Mouse (Mus musculus): Measurements from ENCODE around the gene C2cd3. TPM values are rescaled to one million over a fixed set of nuclear protein-coding genes. Genes with fewer than 3 reads are reported as not detected.

C2cd3 gene
- polyA plus RNA-seq, 1 experiment from 2014 or later: 28.9 TPM

DNA sequence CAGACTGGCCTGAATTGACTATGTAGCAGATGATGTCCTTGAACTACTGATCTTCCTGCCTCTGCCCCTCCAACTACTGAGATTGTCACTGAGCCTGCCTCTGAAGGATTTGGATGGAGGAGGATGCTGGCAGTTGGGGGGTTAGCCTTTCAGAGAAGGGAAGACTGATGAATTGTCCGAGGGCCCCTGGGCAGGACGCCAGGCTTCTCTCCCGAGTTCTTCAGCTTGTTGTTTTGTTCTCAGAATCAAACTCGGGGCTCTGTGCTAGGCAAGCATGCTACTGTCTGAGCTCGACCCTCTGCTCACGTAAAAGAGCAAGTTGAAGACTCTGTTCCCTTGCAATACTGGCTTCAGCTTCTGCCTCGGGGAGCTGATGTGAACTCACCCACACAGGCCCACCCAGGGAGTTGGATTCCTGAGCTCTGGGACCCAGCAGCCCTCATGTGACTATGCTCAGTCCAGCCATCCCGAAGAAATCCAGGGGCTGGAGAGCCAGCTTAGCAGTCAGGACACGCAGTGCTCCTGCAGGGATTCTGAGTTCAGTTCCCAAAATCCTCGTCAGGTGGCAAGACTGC is 116.5 kb downstream of the C2cd3 start:
- H3K9ac ChIP-seq (replicated peaks; ENCODE audit: low read depth, low read length): no peak overlapping the region
- ATAC-seq: peak; percentile 51; the same call in 1 of the 2 replicates
- H3K27ac ChIP-seq (ENCODE audit: low read length): no peak overlapping the region

DNA sequence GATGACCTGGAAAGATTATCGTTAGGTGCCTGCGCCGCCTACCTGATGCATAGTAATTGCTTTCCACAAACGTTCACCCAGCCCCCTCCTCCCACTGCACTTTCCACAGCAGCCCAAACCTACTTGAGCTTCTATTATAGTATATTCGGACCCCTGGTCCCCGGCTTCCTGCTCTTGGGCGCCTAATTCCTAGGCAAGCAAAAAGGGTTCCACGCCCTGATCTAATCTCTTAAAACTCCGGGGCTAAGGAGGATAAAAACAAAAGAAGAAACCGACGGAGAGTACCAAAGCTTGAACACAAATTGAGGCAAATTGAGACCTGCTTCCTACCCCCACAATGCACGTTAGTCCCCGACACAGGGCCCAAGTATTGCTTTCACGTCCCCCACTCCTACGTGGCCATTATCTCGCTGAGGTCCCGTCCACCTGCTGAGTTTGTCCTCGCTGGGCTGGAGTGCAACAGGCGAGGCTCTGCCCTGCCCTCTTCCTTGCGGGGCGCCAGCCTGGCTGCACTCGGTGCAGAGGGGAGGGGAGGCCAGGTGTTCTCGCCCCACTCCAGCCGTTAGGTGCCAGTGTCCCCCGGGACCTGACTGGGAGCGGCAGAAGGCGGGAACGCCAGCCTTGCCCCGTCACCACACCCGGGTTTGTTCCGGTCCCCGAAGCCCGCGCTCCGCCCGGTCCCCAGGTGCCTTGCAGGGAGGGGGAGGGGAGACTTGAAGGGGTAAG is 120.5 kb downstream of the C2cd3 start:
- Histone ChIP-seq H3K4me2 (ENCODE audit: low read length) (peak overlapping the region; percentile 52), H3K9ac (replicated peaks; ENCODE audit: low read depth, low read length) (peak overlapping the region; percentile 33; the same call in 1 of the 2 replicates), H3K4me3 (replicated peaks; ENCODE audit: low read length) (peak overlapping the region; percentile 33), H3K27ac (ENCODE audit: low read length) (no peak overlapping the region), H3K36me3 (ENCODE audit: control insufficient read depth, insufficient read depth) (no peaks in the 10 kb centered on the region), H3K9me3 (ENCODE audit: control insufficient read depth, low read length) (no peaks in the 10 kb centered on the region), H3K27me3 (replicated peaks; ENCODE audit: control insufficient read depth, insufficient read depth, low read length) (no peaks in the 10 kb centered on the region), H3K4me1 (replicated peaks; ENCODE audit: control insufficient read depth, insufficient read depth, low read length) (peaks cover 19% of the 10 kb centered on the region)
- WGBS: 4% methylated on average over 36 of the region's 36 CpGs
- ATAC-seq: 0 out of 2 replicates have a peak, but pooled peaks have one; percentile 2

More for the DNA sequence above, 116.5 kb downstream of the C2cd3 start:
- Histone ChIP-seq H3K36me3 (ENCODE audit: control insufficient read depth, insufficient read depth) (no peaks in the 10 kb centered on the region), H3K27me3 (replicated peaks; ENCODE audit: control insufficient read depth, insufficient read depth, low read length) (no peaks in the 10 kb centered on the region), H3K4me3 (replicated peaks; ENCODE audit: low read length) (no peak overlapping the region), H3K4me2 (ENCODE audit: low read length) (no peak overlapping the region), H3K4me1 (replicated peaks; ENCODE audit: control insufficient read depth, insufficient read depth, low read length) (peaks cover 10% of the 10 kb centered on the region), H3K9me3 (ENCODE audit: control insufficient read depth, low read length) (no peaks in the 10 kb centered on the region)
- 4% methylated on average over 10 of the region's 10 CpGs for WGBS

DNA sequence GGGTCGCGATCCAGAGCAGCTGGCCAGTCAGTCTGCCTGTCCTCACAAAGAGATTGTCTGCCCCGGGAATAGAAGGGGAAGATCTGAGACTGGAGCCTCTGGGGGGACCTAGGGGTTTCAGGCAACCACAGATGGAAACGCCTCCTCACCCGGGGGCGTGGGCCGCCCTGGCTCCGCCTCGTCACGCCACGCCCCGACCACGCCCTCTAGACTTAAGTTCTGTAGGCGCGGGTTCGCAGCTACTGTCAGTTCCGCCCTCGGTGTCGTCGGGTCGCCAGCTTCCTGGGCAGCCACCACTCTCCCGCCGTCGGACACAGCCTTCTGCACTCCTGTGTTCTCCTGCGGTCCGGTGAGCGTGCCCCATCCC is 121.1 kb downstream of the C2cd3 start, which contains the start of gene Ucp2:
Gene Ucp2, plus strand, starts transcription at position 221 of the 367 bp plus-strand sequence.
- Histone ChIP-seq H3K9ac (replicated peaks; ENCODE audit: low read depth, low read length) (peak within 1 kb of the TSS; percentile 33; the same call in 1 of the 2 replicates), H3K4me2 (ENCODE audit: low read length) (peak within 1 kb of the TSS; percentile 52), H3K4me1 (replicated peaks; ENCODE audit: control insufficient read depth, insufficient read depth, low read length) (peaks cover 19% of the 10 kb centered on the region), H3K36me3 (ENCODE audit: control insufficient read depth, insufficient read depth) (no peaks in the 10 kb centered on the region), H3K27ac (ENCODE audit: low read length) (no peak within 1 kb of the TSS), H3K9me3 (ENCODE audit: control insufficient read depth, low read length) (no peaks in the 10 kb centered on the region), H3K4me3 (replicated peaks; ENCODE audit: low read length) (peak within 1 kb of the TSS; percentile 33), H3K27me3 (replicated peaks; ENCODE audit: control insufficient read depth, insufficient read depth, low read length) (no peaks in the 10 kb centered on the region)
- WGBS: 1% methylated on average over 25 of the region's 27 CpGs
- 0 out of 2 replicates have a peak, but pooled peaks have one; percentile 13 for ATAC-seq

DNA sequence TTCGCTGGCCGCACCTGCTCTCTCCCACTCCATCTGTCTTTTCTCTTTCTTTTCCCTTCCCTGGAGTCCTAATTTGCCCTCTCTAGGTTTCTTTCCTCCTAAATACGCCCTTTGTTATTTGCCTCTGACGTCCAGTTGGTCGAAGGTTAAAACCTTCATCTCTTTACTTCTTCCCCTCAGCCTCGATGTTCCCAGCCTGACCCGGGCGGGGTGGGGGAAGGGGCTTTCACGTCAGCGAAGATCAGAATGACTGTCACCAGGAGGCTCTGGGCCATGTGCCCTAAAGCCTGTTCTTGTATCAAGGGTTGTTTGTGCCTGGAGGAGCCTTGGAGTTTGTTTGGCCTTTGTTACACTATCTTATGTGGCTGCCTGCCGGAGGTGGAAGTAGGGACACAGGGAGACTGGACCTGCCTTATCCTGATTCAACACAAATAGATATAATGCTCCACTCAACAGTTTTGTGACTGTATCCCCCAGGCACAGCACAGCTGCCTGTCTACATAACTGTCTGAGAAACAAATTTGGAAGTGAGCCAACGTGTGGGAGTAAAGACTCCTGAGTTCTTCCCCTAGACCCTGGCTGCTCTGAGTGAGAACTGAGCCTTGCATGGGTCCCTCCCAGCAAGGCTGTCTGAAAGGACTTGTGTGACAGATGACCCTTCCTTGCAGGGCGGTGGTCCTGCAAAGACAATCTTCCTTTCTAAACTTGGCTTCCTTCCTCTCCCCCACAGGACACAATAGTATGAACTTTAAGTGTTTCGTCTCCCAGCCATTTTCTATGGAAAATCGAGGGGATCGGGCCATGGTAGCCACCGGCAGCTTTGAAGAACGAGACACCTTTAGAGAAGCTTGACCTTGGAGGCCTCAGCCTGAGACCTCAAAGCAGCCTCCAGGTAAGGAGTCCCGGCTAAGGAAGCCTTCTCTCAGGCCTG is 121.7 kb downstream of the C2cd3 start:
- Histone ChIP-seq H3K9me3 (ENCODE audit: control insufficient read depth, low read length) (no peaks in the 10 kb centered on the region), H3K27ac (ENCODE audit: low read length) (no peak overlapping the region), H3K4me2 (ENCODE audit: low read length) (peak overlapping the region; percentile 52), H3K4me3 (replicated peaks; ENCODE audit: low read length) (peak overlapping the region; percentile 33), H3K9ac (replicated peaks; ENCODE audit: low read depth, low read length) (peak overlapping the region; percentile 25; the same call in 1 of the 2 replicates), H3K27me3 (replicated peaks; ENCODE audit: control insufficient read depth, insufficient read depth, low read length) (no peaks in the 10 kb centered on the region), H3K36me3 (ENCODE audit: control insufficient read depth, insufficient read depth) (no peaks in the 10 kb centered on the region), H3K4me1 (replicated peaks; ENCODE audit: control insufficient read depth, insufficient read depth, low read length) (peaks cover 19% of the 10 kb centered on the region)
- no peak for ATAC-seq
- WGBS: 40% methylated on average over 19 of the region's 19 CpGs

DNA sequence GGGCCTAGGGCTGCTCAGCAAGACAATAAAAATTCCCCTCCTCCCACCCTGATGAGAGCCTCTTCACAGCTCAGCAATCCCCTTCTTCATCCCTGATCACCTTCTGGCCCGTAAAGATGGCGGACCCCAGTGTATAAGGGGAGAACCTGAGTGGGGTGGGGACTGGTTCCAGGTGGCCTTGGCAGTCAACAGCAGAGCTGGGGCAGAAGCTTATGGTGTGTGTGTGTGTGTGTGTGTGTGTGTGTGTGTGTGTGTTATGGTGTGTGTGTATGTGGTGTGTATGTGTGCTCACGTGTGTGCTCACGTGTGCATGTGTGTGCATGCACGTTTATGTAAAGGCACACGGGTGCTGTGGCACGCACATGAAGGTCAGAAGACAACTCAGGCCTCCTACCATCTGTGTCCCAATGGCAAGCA is 122.4 kb downstream of the C2cd3 start:
- no peak for ATAC-seq
- Histone ChIP-seq H3K27me3 (replicated peaks; ENCODE audit: control insufficient read depth, insufficient read depth, low read length) (no peaks in the 10 kb centered on the region), H3K9me3 (ENCODE audit: control insufficient read depth, low read length) (no peaks in the 10 kb centered on the region), H3K27ac (ENCODE audit: low read length) (no peak overlapping the region), H3K4me2 (ENCODE audit: low read length) (no peak overlapping the region), H3K9ac (replicated peaks; ENCODE audit: low read depth, low read length) (no peak overlapping the region), H3K4me1 (replicated peaks; ENCODE audit: control insufficient read depth, insufficient read depth, low read length) (peaks cover 19% of the 10 kb centered on the region), H3K4me3 (replicated peaks; ENCODE audit: low read length) (no peak overlapping the region), H3K36me3 (ENCODE audit: control insufficient read depth, insufficient read depth) (no peaks in the 10 kb centered on the region)
- 87% methylated on average over 7 of the region's 7 CpGs for WGBS

DNA sequence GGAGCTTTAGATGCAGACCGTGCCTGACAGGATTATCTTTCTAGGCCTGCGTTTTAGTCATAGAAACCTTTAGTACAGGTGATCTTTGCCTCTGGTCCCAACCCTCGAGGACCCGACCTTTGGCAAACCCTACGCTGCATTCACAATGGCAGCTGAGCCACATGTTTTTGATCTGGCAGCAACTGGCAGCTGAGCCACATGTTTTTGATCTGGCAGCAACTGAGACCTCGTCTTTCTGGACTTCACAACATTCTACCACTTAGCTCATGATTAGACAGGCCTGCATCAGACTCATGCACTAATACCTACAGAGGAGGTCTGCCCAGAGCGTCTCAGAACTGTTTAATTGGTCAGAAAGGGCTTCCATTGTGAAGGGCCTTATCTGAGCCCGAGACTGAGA is 123.0 kb downstream of the C2cd3 start:
- 46% methylated on average over 8 of the region's 8 CpGs for WGBS
- no peaks in the 10 kb centered on the region for H3K27me3 ChIP-seq (replicated peaks; ENCODE audit: control insufficient read depth, insufficient read depth, low read length)
- no peak overlapping the region; the same call in 1 of the 2 replicates for H3K4me2 ChIP-seq (ENCODE audit: low read length)
- H3K36me3 ChIP-seq (ENCODE audit: control insufficient read depth, insufficient read depth): no peaks in the 10 kb centered on the region
- H3K4me1 ChIP-seq (replicated peaks; ENCODE audit: control insufficient read depth, insufficient read depth, low read length): peaks cover 19% of the 10 kb centered on the region
- no peak for ATAC-seq
- no peaks in the 10 kb centered on the region for H3K9me3 ChIP-seq (ENCODE audit: control insufficient read depth, low read length)
- H3K4me3 ChIP-seq (replicated peaks; ENCODE audit: low read length): no peak overlapping the region
- H3K9ac ChIP-seq (replicated peaks; ENCODE audit: low read depth, low read length): no peak overlapping the region
- H3K27ac ChIP-seq (ENCODE audit: low read length): peak overlapping the region; percentile 35; the same call in 1 of the 2 replicates

DNA sequence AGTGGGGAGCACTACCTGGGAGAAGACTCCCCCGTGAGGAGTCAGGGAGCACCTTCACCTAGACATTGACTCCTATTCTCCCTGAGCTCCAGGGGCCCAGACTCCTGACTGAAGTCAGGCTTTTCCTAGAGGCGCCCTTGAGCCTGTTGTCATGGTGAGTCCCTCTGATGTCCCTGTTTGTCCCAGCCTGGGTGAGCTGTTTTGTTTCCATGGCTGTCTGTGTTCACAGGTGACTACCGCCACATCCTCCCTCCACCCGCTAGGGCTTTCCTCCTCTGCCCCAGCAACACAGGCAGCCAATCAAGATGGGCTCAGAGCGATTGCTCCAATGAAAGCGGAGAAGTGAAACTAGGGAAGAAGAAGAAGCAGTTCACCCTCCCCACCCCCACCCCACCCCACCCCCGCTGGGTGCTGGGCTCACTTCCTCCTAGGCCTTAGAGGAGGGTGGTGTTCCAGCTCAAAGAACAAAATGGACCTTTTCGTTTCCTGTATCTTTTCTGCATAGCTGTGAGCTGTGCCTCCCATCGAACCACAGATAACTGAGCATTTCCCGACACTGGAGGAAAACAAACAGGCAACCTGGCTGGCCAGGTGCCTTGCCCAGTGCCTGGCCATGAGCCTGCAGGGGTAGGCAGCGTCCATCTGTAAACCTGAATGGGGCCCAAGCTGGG is 123.7 kb downstream of the C2cd3 start:
- Histone ChIP-seq H3K4me3 (replicated peaks; ENCODE audit: low read length) (no peak overlapping the region), H3K27ac (ENCODE audit: low read length) (peak overlapping the region; percentile 35; the same call in 1 of the 2 replicates), H3K36me3 (ENCODE audit: control insufficient read depth, insufficient read depth) (no peaks in the 10 kb centered on the region), H3K9ac (replicated peaks; ENCODE audit: low read depth, low read length) (no peak overlapping the region), H3K9me3 (ENCODE audit: control insufficient read depth, low read length) (no peaks in the 10 kb centered on the region), H3K4me1 (replicated peaks; ENCODE audit: control insufficient read depth, insufficient read depth, low read length) (peaks cover 19% of the 10 kb centered on the region), H3K4me2 (ENCODE audit: low read length) (peak overlapping the region; percentile 16; the same call in 1 of the 2 replicates), H3K27me3 (replicated peaks; ENCODE audit: control insufficient read depth, insufficient read depth, low read length) (no peaks in the 10 kb centered on the region)
- WGBS: 37% methylated on average over 11 of the region's 11 CpGs
- ATAC-seq: peak; percentile 77

DNA sequence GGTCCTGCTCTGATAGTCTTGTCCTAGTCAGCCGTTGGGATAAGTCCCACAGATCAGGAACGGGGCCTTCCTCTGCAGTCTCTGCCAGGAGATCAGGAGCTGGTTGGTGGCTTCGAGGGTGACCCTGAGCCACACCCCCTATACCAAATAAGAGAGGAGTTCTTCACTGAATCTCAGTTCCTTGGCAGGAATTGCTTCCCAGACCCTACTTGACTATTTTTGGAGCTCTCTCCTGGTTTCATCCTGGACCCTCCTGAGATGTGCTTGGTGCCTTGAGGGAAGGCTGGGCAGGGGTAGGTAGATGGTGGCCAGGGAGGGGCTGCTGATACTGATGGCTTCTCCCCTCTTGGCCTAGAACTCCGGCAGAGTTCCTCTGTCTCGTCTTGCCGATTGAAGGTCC is 124.3 kb downstream of the C2cd3 start:
- H3K4me2 ChIP-seq (ENCODE audit: low read length): no peak overlapping the region
- ATAC-seq: no peak
- no peak overlapping the region for H3K27ac ChIP-seq (ENCODE audit: low read length)
- no peaks in the 10 kb centered on the region for H3K27me3 ChIP-seq (replicated peaks; ENCODE audit: control insufficient read depth, insufficient read depth, low read length)
- peaks cover 19% of the 10 kb centered on the region for H3K4me1 ChIP-seq (replicated peaks; ENCODE audit: control insufficient read depth, insufficient read depth, low read length)
- WGBS: 86% methylated on average over 6 of the region's 6 CpGs
- no peaks in the 10 kb centered on the region for H3K9me3 ChIP-seq (ENCODE audit: control insufficient read depth, low read length)
- H3K4me3 ChIP-seq (replicated peaks; ENCODE audit: low read length): no peak overlapping the region
- no peaks in the 10 kb centered on the region for H3K36me3 ChIP-seq (ENCODE audit: control insufficient read depth, insufficient read depth)
- H3K9ac ChIP-seq (replicated peaks; ENCODE audit: low read depth, low read length): no peak overlapping the region
